Mouse (Mus musculus): ENCODE data around the gene Depdc1a.
"Not testable (repeated sequence)": the region's sequence is repeated elsewhere in the genome, so short reads cannot be mapped to it uniquely, and the experiment has no call there.

Depdc1a gene

DNA sequence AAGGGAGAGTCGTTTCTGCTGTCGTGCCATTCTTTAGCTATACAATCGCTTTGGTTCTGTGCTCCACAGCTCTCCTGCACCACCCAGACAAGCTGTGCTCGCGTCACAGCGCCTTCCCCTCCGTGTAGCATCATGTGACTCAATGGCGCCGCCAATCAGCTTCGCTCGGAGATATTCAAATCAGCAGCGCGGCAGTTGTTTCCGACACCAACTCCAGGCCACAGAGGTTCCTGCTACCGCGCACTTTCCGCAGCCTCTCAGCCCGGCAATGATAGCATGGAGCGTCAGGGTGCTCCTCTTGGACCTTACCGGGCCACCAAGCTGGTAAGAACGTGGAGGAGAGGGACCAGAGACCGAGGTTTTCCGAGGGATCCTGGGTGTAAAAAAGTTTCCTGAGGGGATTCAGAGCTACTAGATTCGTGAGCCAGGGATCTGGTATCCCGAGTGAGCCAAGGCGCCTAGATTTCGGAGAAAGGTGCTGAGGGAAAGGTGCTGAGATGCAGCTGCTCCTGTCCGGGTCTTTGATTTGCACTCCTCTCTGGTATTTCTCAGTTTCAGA is at the start of gene Depdc1a:
Gene Depdc1a (plus strand): TSS at position 191 of the 559 bp plus-strand sequence.
- DNase-seq = peak; percentile 96

- DNase-seq = no peak
Measured at GRCm38 (mm10) chr3:159470059-159470458, 25.2 kb upstream of the Depdc1a start.

DNA sequence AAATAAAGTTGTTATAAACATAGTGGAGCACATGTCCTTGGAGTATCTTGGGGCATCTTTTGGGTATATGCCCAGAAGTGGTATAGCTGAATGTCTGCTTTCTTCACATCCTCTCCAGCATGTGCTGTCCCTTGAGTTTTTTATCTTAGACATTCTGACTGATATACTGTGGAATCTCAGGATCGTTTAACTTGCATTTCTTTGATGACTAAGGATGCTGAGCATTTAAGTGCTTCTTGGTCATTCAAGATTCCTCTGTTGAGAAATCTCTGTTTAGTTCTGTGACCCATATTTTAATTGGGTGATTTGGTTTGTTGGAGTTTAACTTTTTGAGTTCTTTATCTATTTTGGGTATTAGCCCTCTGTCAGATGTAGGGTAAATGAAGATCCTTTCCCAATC is 19.8 kb upstream of the Depdc1a start:
- DNase-seq = no peak

DNA sequence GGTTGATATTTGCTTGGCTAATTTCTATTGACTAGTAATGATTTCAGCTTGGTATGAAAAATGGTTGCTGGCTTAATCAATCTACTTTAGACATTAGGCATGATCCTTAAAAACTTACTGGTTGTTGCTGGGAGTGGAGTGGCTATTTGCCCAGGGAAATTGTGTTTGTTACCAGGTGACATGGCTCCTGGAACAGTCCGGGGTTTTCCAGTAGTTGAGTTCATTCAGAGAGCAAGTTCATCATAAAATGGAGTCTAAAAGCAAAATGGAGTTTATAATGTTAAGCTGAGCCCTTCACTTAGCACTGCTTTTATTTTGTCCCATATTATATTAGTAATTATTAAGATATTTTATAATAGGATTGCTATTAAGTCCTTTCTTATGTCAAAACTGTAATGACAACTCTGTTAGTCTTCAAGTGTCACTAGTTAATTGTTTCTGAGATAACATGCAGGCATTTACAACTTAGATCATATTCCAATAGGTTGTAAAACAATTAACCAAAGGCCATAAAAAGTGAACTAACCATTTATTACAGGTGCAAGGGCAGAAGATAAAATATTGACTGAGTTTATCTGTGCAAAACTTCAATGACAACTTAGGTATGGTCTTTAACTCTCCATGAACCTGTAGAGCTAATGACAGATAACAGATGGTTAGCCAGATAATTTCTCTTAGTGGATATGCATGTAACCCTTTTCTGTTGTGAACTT is 17.8 kb upstream of the Depdc1a start:
- DNase-seq = no peak

- DNase-seq = not testable (repeated sequence)
Measured at GRCm38 (mm10) chr3:159494709-159495108, 524 bp upstream of the Depdc1a start.

GRCm38 (mm10) chr3:159508899-159509298 is 13.7 kb downstream of the Depdc1a start:
- no peak for DNase-seq

DNA sequence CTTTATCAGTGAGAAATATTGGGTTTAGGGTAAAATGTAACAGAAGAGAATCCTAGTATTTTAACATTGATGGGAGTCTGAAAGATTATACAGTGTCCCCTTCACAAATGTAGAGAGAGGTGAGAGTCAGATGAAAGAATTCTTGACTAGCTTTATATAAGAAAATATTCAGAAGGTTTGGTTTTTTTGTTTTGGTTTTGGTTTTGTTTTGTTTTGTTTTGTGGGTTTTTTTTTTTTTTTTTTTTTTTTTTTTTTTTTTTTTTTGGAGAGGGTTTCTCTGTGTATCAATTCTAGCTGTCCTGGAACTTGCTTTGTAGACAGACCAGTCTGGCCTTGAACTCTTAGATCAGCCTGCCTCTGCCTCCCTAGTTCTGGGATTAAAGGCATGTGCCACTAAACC is 33.3 kb downstream of the Depdc1a start:
- DNase-seq = no peak

- DNase-seq = peak; percentile 47
Measured at GRCm38 (mm10) chr3:159548303-159548702, 53.1 kb downstream of the Depdc1a start.

GRCm38 (mm10) chr3:159550224-159550623 is 55.0 kb downstream of the Depdc1a start:
- DNase-seq = no peak
